Mouse (Mus musculus) mammary gland, adult 2 months (tissue): ENCODE measurements around the gene Syt5. TPM values are rescaled to one million over a fixed set of nuclear protein-coding genes. Genes with fewer than 3 reads are reported as not detected.

ENCODE experiments used
- polyA plus RNA-seq: library from polyadenylated mRNA; depleted of rRNA; stranded (reverse); fragments of >200 nt; gene quantifications from 2 replicates; pipeline ENCODE4 v1.2.3, GENCODE M21; 2012; ENCODE audit warnings: low replicate concordance; rRNA removed

The Syt5 gene
- 0.10 and 0.62 TPM in 2 replicates for polyA plus RNA-seq

DNA sequence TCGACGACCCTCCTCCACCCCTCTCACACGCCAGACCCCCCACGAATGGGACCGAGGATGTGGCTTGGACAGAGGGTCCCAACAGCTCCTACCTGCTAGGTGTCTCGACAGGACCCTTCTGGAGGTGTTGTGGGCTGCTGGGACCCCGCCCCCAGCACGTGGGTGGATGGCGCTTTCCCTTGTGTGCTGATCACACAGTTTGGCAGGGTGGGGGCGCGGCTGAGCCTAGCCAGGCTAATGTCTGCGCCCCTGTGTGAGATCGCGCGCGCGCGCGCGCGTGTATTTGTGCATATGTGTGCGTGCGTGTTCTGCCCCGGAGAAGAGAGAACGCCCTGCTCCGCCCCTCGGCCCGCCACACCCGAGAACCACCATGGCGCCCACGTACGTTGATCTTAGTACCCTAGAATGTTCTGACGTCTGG is at the start of gene Syt5:
Gene Syt5 (minus strand): TSS at position 321 of the 421 bp plus-strand sequence.

DNA sequence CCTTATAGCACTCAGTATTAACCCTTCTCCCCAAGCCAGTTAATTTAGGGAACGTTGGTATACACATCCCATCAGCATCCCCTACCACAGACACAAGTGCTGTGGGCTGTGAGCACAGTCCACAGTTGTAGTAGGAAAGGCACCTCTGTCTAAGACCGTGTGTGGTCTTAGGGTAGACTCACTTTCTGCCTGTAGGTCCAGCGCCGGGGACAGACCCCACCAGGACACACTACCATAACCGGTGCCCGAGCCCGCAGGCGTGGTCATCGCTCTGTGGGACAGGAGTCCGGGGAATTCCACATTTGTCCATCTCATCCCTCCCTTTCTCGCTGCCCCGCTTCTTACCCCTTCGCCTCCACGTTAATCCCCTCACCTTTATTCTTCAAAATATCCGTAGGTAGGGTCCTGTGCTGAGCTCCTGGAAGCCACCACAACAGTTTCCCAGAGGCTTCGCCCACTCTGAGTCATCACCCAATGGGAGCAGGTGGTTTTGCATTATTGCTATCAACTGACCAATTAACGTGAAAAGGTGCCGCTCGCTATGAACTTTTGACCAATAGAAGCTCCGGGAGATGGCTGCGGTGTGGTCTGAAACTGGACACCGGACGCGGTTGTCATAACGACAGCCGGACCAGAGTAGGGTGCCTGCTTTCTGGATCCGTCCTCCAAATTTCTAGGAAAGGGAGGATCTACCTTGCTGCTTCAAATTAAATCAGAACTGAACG is 15.2 kb downstream of the Syt5 start, which contains the start of gene Dnaaf3:
Gene Dnaaf3 (minus strand): TSS at position 449 of the 725 bp plus-strand sequence.

DNA sequence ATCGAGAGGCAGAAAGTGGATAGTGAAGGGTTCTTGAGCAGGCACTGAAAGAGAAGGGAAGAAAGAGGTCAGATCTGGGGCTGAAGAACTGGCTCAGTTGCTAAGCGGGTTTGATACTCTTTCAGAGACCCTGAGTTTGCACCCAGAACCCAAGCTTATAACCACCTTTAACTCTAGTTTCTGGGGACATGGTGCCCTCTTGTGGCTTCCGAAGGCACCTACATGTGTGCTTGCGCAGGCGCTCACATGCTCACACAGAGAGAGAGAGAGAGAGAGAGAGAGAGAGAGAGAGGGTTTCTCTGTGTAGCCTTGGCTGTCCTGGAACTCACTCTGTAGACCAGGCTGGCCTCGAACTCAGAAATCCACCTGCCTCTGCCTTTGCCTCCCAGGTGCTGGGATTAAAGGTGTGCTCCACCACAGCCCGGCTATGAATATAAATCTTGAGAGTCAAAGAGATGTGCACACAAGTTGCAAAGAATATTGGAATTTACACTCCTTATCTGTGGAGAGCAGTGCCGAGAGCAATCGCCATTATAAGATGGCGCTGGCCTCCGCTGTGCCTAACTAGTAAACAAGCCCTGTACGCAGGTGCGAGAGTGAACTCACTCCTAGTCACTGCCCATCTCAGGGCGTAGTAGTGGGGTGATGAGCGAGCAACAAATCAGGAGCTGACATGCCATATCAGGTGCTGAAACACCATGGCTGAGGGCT is 23.0 kb downstream of the Syt5 start, which contains the start of gene Tnni3:
Gene Tnni3 (minus strand): TSS at position 18 of the 711 bp plus-strand sequence.

DNA sequence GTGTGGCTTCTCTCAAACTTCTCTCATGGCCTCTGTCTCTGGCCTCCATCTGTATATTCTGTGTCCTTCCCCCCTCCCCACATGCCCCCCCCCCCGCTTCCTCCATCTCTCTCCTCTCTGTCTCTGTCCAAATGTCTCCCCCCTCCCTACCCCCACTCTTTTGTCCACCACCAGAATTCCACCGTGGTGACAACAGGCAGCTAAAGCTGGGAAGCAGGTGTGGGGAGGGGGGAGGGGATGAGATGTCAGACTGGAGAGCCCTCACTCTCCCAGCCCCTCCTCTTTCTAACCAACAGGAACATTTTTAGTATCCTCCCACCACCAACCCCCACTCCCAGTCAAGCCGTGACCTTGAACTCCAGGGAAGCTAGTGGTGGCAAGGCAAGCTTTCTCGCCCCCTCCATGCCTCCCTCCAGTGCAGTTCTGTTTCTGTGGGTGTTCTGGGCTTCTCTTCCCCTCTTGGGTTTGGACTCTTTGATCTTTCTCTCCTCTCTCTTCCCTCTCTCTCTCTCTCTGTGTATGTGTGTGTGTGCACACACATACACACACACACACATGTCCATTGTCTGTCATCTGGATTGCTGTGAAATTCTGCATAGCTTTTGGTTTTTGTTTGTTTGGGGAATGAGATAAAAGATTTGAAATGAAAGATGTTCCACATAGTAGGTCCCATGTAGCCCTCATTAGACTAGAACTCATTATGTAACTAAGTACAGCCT is 30.9 kb downstream of the Syt5 start, which contains the start of gene Tnnt1:
Gene Tnnt1 (minus strand): TSS at position 51 of the 719 bp plus-strand sequence.

DNA sequence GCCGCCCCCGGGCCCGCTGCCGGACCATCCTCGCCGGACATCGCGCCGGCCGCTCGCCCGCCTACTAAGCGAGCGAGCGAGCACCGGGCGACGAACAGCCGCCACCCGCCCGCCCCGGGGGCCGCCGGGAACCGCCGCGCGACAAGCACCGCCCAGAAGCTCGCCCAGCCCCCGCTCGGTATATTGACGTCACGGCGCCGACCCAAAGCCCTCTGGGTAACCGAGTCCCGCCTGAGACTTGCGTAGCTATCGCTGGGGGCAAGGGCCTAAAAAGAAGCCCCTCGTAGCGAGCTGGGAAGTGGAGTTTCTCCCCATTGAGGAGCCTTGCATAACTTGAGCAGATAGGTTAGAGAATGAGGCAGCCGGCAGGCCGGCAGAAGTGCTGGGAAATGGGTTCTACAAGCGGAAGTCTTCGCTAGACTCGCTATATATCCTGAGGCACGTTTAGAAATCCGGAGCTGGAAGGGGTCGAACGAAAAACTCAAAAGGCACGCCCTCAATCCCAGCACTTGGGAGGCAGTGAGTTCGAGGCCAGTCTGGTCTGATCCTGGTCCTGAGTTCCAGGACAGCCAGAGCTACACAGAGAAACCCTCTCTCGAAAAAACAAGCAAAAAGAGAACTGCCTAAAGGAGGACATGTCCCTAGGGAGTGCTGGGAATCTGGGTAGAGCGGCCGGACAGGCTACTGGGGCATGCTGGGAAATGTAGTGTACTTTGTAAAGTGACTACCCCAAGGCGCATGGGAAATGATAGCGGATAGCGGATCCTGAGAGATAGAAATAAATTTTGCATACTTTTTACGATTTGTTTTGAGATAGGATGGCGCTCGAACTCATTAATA is 45.6 kb downstream of the Syt5 start, which contains the start of gene Ppp1r12c:
Gene Ppp1r12c (minus strand): TSS at position 123 of the 840 bp plus-strand sequence.

Other genes with a start within 250 kb of the Syt5 start
- gene Ncr1, start 209.8 kb downstream of the Syt5 start, polyA plus RNA-seq = 1.1 and 1.8 TPM in 2 replicates
- gene Gp6, start 149.8 kb downstream of the Syt5 start, polyA plus RNA-seq = not detected in 2 replicates
- 13.7 and 19.8 TPM in 2 replicates for gene Rdh13, start 101.9 kb downstream of the Syt5 start, polyA plus RNA-seq
- 15.5 and 16.5 TPM in 2 replicates for gene Eps8l1, start 86.9 kb downstream of the Syt5 start, polyA plus RNA-seq
- gene Ppp1r12c, start 45.9 kb downstream of the Syt5 start, polyA plus RNA-seq = 48.9 and 90.4 TPM in 2 replicates
- 0.20 and 1.3 TPM in 2 replicates for gene Tnnt1, start 31.2 kb downstream of the Syt5 start, polyA plus RNA-seq
- 6.1 and 8.4 TPM in 2 replicates for gene Tnni3, start 23.3 kb downstream of the Syt5 start, polyA plus RNA-seq
- gene Dnaaf3, start 15.1 kb downstream of the Syt5 start, polyA plus RNA-seq = 9.0 and 14.9 TPM in 2 replicates
- 0.06 TPM in 1 of 2 replicates, not detected in the other for gene Ptprh, start 56.5 kb upstream of the Syt5 start, polyA plus RNA-seq
- 14.9 and 19.6 TPM in 2 replicates for gene Tmem86b, start 83.9 kb upstream of the Syt5 start, polyA plus RNA-seq
- 109 and 135 TPM in 2 replicates for gene Ppp6r1, start 111.5 kb upstream of the Syt5 start, polyA plus RNA-seq
- gene Hspbp1, start 137.5 kb upstream of the Syt5 start, polyA plus RNA-seq = 29.8 and 46.7 TPM in 2 replicates
- 4.4 and 6.0 TPM in 2 replicates for gene Brsk1, start 143.1 kb upstream of the Syt5 start, polyA plus RNA-seq
- gene Tmem150b, start 177.7 kb upstream of the Syt5 start, polyA plus RNA-seq = 2.0 and 2.5 TPM in 2 replicates
- 95.7 and 216 TPM in 2 replicates for gene Kmt5c, start 192.6 kb upstream of the Syt5 start, polyA plus RNA-seq
- 13.8 and 18.7 TPM in 2 replicates for gene Cox6b2, start 205.6 kb upstream of the Syt5 start, polyA plus RNA-seq
- 0.10 TPM in 1 of 2 replicates, not detected in the other for gene Fam71e2, start 223.8 kb upstream of the Syt5 start, polyA plus RNA-seq
- gene Il11, start 235.3 kb upstream of the Syt5 start, polyA plus RNA-seq = 0.36 and 0.78 TPM in 2 replicates
- gene Tmem190, start 235.4 kb upstream of the Syt5 start, polyA plus RNA-seq = not detected in 2 replicates
- gene Tmem238, start 242.1 kb upstream of the Syt5 start, polyA plus RNA-seq = 18.4 and 84.5 TPM in 2 replicates
- 252 and 384 TPM in 2 replicates for gene Rpl28, start 245.3 kb upstream of the Syt5 start, polyA plus RNA-seq